ENCODE assay signal across 8 mouse cellular contexts in the genomic region with DNA sequence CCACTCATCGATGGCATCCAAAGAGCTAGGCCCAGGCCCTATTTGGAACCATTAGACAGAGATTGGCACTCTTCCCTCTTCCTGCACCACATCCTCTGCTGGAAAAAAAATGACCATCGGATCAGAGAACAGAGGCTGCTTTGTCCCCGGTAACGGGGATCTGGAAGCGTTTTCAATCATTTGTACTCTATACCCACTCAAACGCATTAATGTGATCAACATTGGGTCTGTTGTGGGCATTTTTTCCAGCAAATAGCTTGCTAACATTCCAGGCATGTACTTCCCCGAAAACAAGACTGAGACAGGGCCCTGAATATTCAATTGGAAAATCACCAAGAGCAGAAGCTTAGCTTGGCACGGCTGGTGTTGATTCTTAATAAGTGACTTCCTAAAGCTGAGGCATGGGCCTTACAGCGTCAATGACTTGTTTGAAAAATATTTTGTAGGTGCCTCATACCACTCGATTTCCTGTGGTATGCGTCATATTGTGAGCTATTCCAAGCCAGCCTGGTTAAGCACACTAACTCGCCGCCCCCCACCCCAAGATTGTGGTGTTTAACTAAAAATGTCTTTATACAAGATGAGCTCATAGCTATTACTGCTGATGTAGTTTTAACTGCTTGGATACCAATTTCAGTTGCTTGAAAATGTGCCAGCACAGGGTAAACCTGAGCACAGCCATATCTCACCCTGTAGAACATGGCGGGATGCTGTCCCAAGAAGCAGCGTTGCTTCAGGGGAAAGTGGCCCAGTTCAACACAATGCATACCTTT.
A peak's percentile ranks its signal among the peaks of the same experiment; 100 is the strongest.
DNase-seq lines count a peak whose midpoint lies in the region; ATAC-seq lines count a peak whose summit lies in the region.

No protein-coding gene starts in this region.

- no peaks in the 10 kb centered on the region for H3K27me3 ChIP-seq in embryonic facial prominence, embryonic 11.5 days (ENCODE audit: control insufficient read depth, insufficient read depth, low read length)
- H3K27me3 ChIP-seq in neural tube, embryonic 15.5 days (replicated peaks), result no peaks in the 10 kb centered on the region

- no peak overlapping the region for H3K9ac ChIP-seq in embryonic facial prominence, embryonic 11.5 days (replicated peaks; ENCODE audit: low read length)
- no peak overlapping the region for H3K9ac ChIP-seq in neural tube, embryonic 15.5 days (replicated peaks)

- intact Hi-C loops in gastrocnemius, postnatal 36 days (cut with DNase I), result no loop called here

- no peaks in the 10 kb centered on the region for H3K9me3 ChIP-seq in embryonic facial prominence, embryonic 11.5 days (replicated peaks; ENCODE audit: control insufficient read depth, low read length)
- no peaks in the 10 kb centered on the region for H3K9me3 ChIP-seq in neural tube, embryonic 15.5 days (replicated peaks)

- peak; percentile 11 for DNase-seq in kidney, adult 18-20 months
- no peak for DNase-seq in kidney, postnatal 25 days
- peak; percentile 66 for DNase-seq in embryonic facial prominence, embryonic 11.5 days (ENCODE audit: low spot score)
- peak; percentile 27 for DNase-seq in heart, postnatal 4 days
- DNase-seq in left cerebral cortex, adult 9 months (ENCODE audit: low spot score in 2 of 2), result peak; percentile 75 to 76
- no peak for DNase-seq in gastrocnemius, postnatal 36 days
- DNase-seq in adrenal gland, postnatal 10 days, result no peak

- no peaks in the 10 kb centered on the region for H3K4me1 ChIP-seq in embryonic facial prominence, embryonic 11.5 days (ENCODE audit: control insufficient read depth, insufficient read depth, low read length)
- H3K4me1 ChIP-seq in neural tube, embryonic 15.5 days, result peaks cover 24% of the 10 kb centered on the region

- no peak overlapping the region for H3K4me3 ChIP-seq in embryonic facial prominence, embryonic 11.5 days (ENCODE audit: low read depth, low read length)
- H3K4me3 ChIP-seq in neural tube, embryonic 15.5 days (replicated peaks), result no peak overlapping the region

- H3K4me2 ChIP-seq in embryonic facial prominence, embryonic 11.5 days (ENCODE audit: low read depth, low read length), result no peak overlapping the region
- H3K4me2 ChIP-seq in neural tube, embryonic 15.5 days, result peak overlapping the region; percentile 11; the same call in 1 of the 2 replicates

- ATAC-seq in embryonic facial prominence, embryonic 11.5 days (replicated peaks; ENCODE audit: insufficient number of reproducible peaks, low FRiP score, low TSS enrichment, low read depth), result peak; percentile 82
- peak; percentile 88 for ATAC-seq in neural tube, embryonic 15.5 days (ENCODE audit: low FRiP score)

- H3K27ac ChIP-seq in embryonic facial prominence, embryonic 11.5 days (replicated peaks; ENCODE audit: low read depth, low read length), result no peak overlapping the region
- peak overlapping the region; percentile 81 for H3K27ac ChIP-seq in neural tube, embryonic 15.5 days (replicated peaks)

- no peaks in the 10 kb centered on the region for H3K36me3 ChIP-seq in embryonic facial prominence, embryonic 11.5 days (replicated peaks; ENCODE audit: control insufficient read depth, insufficient read depth, low read depth, low read length)
- no peaks in the 10 kb centered on the region for H3K36me3 ChIP-seq in neural tube, embryonic 15.5 days

- 52% methylated on average over 15 of the region's 15 CpGs for WGBS in embryonic facial prominence, embryonic 11.5 days
- WGBS in neural tube, embryonic 15.5 days, result 43% methylated on average over 15 of the region's 15 CpGs

Comparison
In these comparisons a context has a peak if more than half of its experiments do, and no peak if none do; other contexts are left out.
1. DNase-seq: peak in kidney, adult 18-20 months (single experiment), embryonic facial prominence, embryonic 11.5 days (single experiment), heart, postnatal 4 days (single experiment) and left cerebral cortex, adult 9 months (2 of 2); none in kidney, postnatal 25 days (0 of 2), gastrocnemius, postnatal 36 days (0 of 2) and adrenal gland, postnatal 10 days (single experiment).